ENCODE assay signal across 29 mouse cellular contexts in the genomic region with DNA sequence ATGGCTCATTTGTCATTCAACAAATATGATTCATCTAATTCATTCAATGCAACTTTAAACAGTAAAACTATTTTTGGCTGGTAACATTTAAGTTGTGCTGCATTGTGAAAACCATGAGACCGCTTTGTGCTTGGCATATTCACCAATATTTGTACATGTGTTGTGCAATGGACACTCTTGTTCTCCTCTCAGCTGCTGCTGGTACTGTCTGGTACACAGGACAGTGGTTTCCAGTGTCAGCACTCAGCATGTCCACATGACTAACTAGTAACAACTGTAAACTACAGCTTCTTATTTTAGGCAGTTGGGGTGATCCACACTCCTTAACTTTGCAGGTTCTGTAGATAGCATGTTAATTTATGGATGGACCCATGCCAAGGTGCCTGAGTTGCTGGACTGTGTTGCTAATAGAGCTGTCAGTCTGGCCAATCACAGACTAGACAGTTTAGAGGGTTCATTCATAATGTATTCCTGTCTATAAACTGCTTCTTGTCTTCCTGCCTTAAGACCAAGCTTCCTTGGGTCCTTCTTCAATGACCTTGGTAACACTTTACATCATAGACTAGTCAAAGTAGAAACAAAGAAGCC.
DNase-seq lines count a peak whose midpoint lies in the region; ATAC-seq lines count a peak whose summit lies in the region.
"Had no signal": no experiment of that assay in that cellular context is flagged by ENCODE, and none has a peak within 500 bp of the region (broad histone marks: within the 10 kb centered on the region; RNA-seq: fewer than 3 reads in every experiment).

No protein-coding gene starts in this region.

- H3K4me3 ChIP-seq in midbrain, embryonic 14.5 days (replicated peaks; ENCODE audit: low read depth, low read length): no peak overlapping the region
- H3K4me3 ChIP-seq in midbrain, embryonic 13.5 days (replicated peaks): no peak overlapping the region
- H3K4me3 ChIP-seq: embryonic facial prominence, embryonic 13.5 days; heart, embryonic 12.5 days; intestine, embryonic 15.5 days; limb, embryonic 13.5 days; liver, embryonic 13.5 days; megakaryocyte, embryonic 14.5 days; neural tube, embryonic 13.5 days had no signal

- H3K4me2 ChIP-seq in midbrain, embryonic 14.5 days (ENCODE audit: low read length): no peak overlapping the region
- no peak overlapping the region for H3K4me2 ChIP-seq in midbrain, embryonic 13.5 days (replicated peaks)
- H3K4me2 ChIP-seq: embryonic facial prominence, embryonic 13.5 days; heart, embryonic 12.5 days; intestine, embryonic 15.5 days; limb, embryonic 13.5 days; liver, embryonic 13.5 days; neural tube, embryonic 13.5 days had no signal

- peaks cover 11% of the 10 kb centered on the region; the same call in 1 of the 2 replicates for H3K36me3 ChIP-seq in midbrain, embryonic 14.5 days (ENCODE audit: control insufficient read depth, insufficient read depth, low read length)
- peaks cover 4% of the 10 kb centered on the region; the same call in 1 of the 2 replicates for H3K36me3 ChIP-seq in midbrain, embryonic 13.5 days
- H3K36me3 ChIP-seq: embryonic facial prominence, embryonic 13.5 days; heart, embryonic 12.5 days; intestine, embryonic 15.5 days; limb, embryonic 13.5 days; liver, embryonic 13.5 days; neural tube, embryonic 13.5 days had no signal

- no peak overlapping the region for H3K9ac ChIP-seq in midbrain, embryonic 14.5 days (replicated peaks; ENCODE audit: low read length)
- no peak overlapping the region for H3K9ac ChIP-seq in midbrain, embryonic 13.5 days (replicated peaks)
- H3K9ac ChIP-seq: embryonic facial prominence, embryonic 13.5 days; heart, embryonic 12.5 days; intestine, embryonic 15.5 days; limb, embryonic 13.5 days; liver, embryonic 13.5 days; neural tube, embryonic 13.5 days had no signal

- no peaks in the 10 kb centered on the region for H3K4me1 ChIP-seq in midbrain, embryonic 14.5 days (ENCODE audit: control insufficient read depth, insufficient read depth, low read length)
- peaks cover 10% of the 10 kb centered on the region; the same call in 1 of the 2 replicates for H3K4me1 ChIP-seq in midbrain, embryonic 13.5 days (replicated peaks)
- H3K4me1 ChIP-seq: embryonic facial prominence, embryonic 13.5 days; intestine, embryonic 15.5 days; liver, embryonic 13.5 days; megakaryocyte, embryonic 14.5 days; neural tube, embryonic 13.5 days had no signal

- no peaks in the 10 kb centered on the region for H3K9me3 ChIP-seq in midbrain, embryonic 14.5 days (ENCODE audit: control insufficient read depth, low read length)
- no peaks in the 10 kb centered on the region for H3K9me3 ChIP-seq in midbrain, embryonic 13.5 days
- H3K9me3 ChIP-seq: embryonic facial prominence, embryonic 13.5 days; heart, embryonic 12.5 days; intestine, embryonic 15.5 days; limb, embryonic 13.5 days; liver, embryonic 13.5 days; megakaryocyte, embryonic 14.5 days; neural tube, embryonic 13.5 days had no signal

- H3K27ac ChIP-seq in midbrain, embryonic 14.5 days (replicated peaks; ENCODE audit: low read depth, low read length): no peak overlapping the region
- H3K27ac ChIP-seq in midbrain, embryonic 13.5 days: no peak overlapping the region
- H3K27ac ChIP-seq: embryonic facial prominence, embryonic 13.5 days; hindbrain, postnatal 0 days; intestine, embryonic 15.5 days; kidney, postnatal 0 days; limb, embryonic 13.5 days; liver, embryonic 13.5 days; neural tube, embryonic 13.5 days had no signal

- ATAC-seq in frontal cortex, adult (ENCODE audit: low TSS enrichment): peak; percentile 20; the same call in 1 of the 2 replicates
- ATAC-seq in midbrain, embryonic 14.5 days (ENCODE audit: low FRiP score, low TSS enrichment): no peak; the same call in 1 of the 2 replicates
- ATAC-seq in midbrain, embryonic 13.5 days: no peak
- ATAC-seq: intestine, embryonic 15.5 days; lung, postnatal 0 days; Patski had no signal

- peak; percentile 33 to 35 for DNase-seq in cerebellum, postnatal 10 days
- no peak for DNase-seq in cerebellum, adult 9-10 months
- no peak for DNase-seq in frontal cortex, postnatal 14 days (ENCODE audit: low spot score in 2 of 2)
- peak; percentile 62 for DNase-seq in midbrain, embryonic 14.5 days
- DNase-seq in spleen, adult 12 weeks (ENCODE audit: low spot score): no peak
- DNase-seq: cerebellum, adult 11 months; gastrocnemius, postnatal 25 days; heart, adult 11 months; heart, postnatal 4 days; kidney, adult 2 months; kidney, postnatal 4 days; liver, embryonic 13.5 days; lung, adult 18-20 months; lung, postnatal 4 days; right cerebral cortex, postnatal 4 days; thymus, adult 2 months; thymus, postnatal 36 days had no signal

- WGBS in midbrain, embryonic 14.5 days: 95% methylated on average over 1 of the region's 1 CpGs
- WGBS in midbrain, embryonic 13.5 days: 95% methylated on average over 1 of the region's 1 CpGs

- H3K27me3 ChIP-seq in midbrain, embryonic 14.5 days (ENCODE audit: control insufficient read depth, insufficient read depth, low read length): no peaks in the 10 kb centered on the region
- no peaks in the 10 kb centered on the region for H3K27me3 ChIP-seq in midbrain, embryonic 13.5 days
- H3K27me3 ChIP-seq: embryonic facial prominence, embryonic 13.5 days; heart, embryonic 12.5 days; intestine, embryonic 15.5 days; limb, embryonic 13.5 days; liver, embryonic 13.5 days; megakaryocyte, embryonic 14.5 days; neural tube, embryonic 13.5 days had no signal

Comparison
In these comparisons a context has a peak if more than half of its experiments do, and no peak if none do; other contexts are left out.
1. DNase-seq: peak in cerebellum, postnatal 10 days (2 of 2) and midbrain, embryonic 14.5 days (single experiment); none in cerebellum, adult 9-10 months (single experiment), frontal cortex, postnatal 14 days (0 of 2) and spleen, adult 12 weeks (single experiment).